Mouse (Mus musculus) kidney, postnatal 10 days (tissue): Measurements from ENCODE around the gene H1f0.

ENCODE experiments used
- DNase-seq: peaks from one replicate; pipeline ENCODE4 v3.0.0; 2021; ENCODE audit warnings: mixed read lengths

The H1f0 gene

GRCm38 (mm10) chr15:79071117-79072039 lies 43.1 kb downstream of the H1f0 start:
- peak; percentile 58 for DNase-seq

GRCm38 (mm10) chr15:79073752-79074151 lies 45.5 kb downstream of the H1f0 start:
- DNase-seq: no peak

- DNase-seq: no peak
These were observed 46.2 kb downstream of the H1f0 start for GRCm38 (mm10) chr15:79074446-79074845.

GRCm38 (mm10) chr15:79074913-79075532 lies 46.8 kb downstream of the H1f0 start, which contains the start of gene Eif3l:
Gene Eif3l (plus strand): TSS chr15:79075179.
- peak; percentile 94 for DNase-seq

GRCm38 (mm10) chr15:79075658-79076365 lies 47.6 kb downstream of the H1f0 start:
- no peak for DNase-seq

- no peak for DNase-seq
These were observed 51.3 kb downstream of the H1f0 start for GRCm38 (mm10) chr15:79079567-79079966.
